Mouse (Mus musculus) right cerebral cortex, postnatal 25 days (tissue): ENCODE measurements around the gene Celsr1.

Experiments
- DNase-seq: peaks from one replicate; pipeline ENCODE4 v3.0.0; 2022

Celsr1 gene

DNA sequence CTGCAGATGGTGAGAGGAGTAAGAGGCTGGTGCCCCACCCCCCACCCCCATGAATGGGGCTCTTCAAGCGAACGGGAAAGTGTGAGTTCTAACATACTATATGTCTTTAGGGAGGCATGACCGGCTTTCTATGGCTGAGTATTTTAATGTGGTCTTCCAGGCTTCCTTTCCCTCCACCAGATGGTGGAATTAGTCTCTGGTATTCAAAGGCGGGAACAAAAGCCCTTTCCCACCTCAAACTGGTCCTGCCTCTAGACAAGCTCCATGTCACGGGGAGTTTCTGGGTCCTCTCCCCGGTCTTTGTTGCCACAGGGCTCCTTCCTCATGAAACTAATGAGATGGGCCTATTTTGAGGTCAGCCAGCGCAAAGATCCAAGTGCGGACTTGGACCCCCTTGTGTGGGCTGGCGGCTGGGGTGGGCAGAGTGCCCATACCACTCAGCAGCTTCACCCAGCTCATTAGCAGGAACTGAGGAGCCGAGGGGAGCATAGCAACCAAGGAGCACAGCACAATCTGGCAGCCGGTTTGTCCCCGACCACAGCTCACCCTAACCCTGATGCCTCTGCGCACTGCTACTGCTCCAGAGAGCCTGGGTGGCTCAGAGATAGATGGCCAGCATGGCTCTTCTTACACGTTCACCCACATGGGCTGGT is 39.5 kb downstream of the Celsr1 start:
- peak; percentile 23 for DNase-seq

GRCm38 (mm10) chr15:85993386-85993785 is 40.2 kb downstream of the Celsr1 start:
- DNase-seq, result no peak

DNA sequence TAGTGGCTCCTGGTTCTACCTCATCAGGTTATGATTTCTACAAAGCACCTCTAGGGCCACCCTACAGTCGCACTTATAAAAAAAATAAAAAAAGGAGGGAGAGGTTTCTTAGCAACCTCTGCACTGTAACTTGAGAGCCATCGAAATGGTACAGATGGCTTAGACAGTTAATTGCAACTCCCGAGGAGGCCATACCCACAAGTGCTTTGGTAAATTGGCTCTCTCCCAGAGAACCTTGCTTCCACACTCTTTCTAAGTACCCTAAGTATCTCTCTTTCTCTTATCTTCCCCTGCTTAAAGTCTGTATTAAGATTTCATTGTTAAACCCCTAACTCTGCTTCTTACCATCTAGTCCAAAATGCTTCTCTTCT is 41.5 kb downstream of the Celsr1 start:
- DNase-seq, result no peak

DNA sequence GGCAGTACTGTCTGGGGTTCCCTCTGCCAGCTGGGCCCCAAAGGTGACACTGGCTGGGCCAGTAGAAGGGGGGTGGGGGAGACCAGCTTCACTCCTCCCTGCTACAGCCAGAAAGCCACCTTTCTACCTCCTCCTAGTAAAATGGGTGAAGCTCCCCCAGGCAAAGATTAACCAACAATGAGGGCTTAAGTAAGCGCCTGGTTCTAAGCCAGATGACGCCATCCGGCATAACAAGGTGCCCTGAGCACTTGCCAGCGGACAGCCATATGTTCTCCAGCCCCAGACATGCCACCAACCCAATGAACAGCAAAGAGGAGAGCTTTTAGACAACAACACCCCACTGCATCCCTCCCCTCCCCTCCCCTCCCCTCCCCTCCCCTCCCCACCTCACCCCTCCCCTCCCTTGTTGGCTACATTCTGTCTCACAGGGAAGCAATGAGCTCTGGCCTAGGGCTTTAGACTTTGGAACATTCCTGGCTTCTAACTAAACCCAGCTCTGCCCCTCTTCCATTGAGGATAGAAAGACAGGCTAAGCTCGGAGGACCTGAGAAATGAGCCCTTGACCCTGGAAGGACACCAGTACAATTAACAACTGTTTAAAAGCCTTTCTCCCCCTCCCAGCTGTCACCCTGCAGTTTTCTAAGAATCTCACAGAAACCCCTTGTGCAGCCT is 42.0 kb downstream of the Celsr1 start:
- DNase-seq, result no peak

GRCm38 (mm10) chr15:85990696-85991443 is 42.7 kb downstream of the Celsr1 start:
- DNase-seq, result no peak

- no peak for DNase-seq
Observed at GRCm38 (mm10) chr15:85987896-85988295, 45.7 kb downstream of the Celsr1 start.

DNA sequence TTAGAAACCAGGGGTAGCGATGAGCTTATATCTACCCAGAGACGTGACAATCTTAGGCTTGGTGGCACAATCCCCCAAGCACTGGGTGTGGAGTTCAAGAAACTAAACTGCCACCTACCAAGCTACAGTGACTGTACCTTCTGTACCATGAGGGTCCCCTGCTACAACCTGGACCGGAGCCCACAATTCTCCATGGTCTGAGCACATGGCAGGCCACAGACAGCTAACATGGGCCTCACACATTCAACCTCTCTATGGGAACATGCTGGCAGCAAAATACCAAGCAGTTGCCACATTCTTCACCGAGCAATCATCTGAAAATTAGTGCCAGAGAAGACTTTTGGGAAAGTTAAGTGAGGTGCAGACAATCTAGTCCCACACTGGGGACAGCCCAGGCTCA is 47.4 kb downstream of the Celsr1 start:
- no peak for DNase-seq

- DNase-seq, result no peak
Observed at GRCm38 (mm10) chr15:85985601-85986000, 48.0 kb downstream of the Celsr1 start.

DNA sequence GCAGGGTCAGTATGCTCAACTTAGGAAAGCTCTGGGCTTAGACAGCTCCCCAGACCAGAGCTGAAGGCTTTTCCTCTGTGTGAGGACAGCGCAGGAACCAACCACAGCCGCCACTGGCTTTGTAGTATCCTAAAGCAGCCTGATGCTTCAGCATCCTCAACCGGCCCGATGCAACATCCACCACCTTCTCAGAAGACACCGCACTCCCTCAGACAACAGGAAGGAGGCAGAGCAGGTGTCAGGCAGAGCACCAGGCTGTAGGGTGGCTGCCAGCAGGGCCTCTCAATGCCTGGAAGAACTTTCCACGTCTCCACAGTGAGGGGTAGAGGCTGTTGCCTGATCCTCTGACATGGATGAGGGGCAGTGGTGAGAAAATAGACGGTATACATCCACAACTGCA is 50.4 kb downstream of the Celsr1 start:
- no peak for DNase-seq

GRCm38 (mm10) chr15:85982416-85982775 is 51.2 kb downstream of the Celsr1 start:
- no peak for DNase-seq

DNA sequence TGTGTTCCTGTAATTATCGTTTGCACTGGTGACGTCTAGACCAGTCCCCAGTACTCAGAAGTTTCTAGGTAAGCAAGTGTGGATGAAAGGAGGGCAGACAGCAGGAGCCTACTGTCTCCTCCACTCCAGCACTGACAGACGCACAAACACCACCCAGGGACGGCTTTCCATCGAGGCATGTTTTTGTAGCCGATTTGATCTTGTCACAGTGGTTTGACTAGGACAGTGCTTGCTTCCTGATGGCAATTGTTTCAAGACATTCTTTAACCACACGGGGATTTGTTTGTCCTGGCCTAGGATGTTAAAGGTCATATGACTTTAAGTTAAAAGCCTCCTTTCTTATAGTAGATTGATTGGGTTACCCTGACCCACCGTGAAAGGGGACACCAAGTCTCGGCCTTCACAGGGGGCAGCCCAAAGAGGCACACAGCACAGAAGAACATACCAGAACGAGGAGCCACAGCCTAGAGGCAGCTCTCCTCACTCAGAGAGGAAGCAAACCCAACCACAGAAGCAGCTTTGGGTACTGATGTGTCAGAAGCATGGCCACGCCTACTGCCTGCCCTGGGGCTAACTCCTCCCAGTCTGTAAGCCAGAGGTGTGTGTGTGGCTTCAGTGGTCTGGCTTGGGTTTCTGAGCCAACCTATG is 51.7 kb downstream of the Celsr1 start:
- no peak for DNase-seq

- DNase-seq, result no peak
Observed at GRCm38 (mm10) chr15:85977086-85977485, 56.5 kb downstream of the Celsr1 start.

- DNase-seq, result peak; percentile 15
Observed at GRCm38 (mm10) chr15:85975746-85976145, 57.8 kb downstream of the Celsr1 start.

DNA sequence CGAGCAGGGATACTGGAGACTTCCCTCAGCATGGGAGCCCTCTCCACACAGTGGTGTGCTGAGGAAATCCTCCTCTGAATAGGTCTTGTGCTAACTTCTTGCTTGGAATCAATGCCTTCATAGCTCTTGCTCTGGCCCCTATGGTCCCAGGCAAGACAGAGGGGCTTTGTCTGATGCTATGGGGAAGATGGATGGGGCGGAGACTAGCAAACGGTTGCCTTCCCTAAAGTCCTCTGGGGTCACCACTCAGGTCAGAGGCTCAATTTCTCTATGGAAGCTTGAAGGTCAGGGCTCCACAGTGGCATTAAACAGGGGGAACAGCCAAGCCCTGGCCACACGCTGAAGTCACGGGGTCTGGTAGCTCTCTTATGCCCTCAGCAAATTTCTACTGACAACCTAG is 62.0 kb downstream of the Celsr1 start:
- DNase-seq, result no peak

DNA sequence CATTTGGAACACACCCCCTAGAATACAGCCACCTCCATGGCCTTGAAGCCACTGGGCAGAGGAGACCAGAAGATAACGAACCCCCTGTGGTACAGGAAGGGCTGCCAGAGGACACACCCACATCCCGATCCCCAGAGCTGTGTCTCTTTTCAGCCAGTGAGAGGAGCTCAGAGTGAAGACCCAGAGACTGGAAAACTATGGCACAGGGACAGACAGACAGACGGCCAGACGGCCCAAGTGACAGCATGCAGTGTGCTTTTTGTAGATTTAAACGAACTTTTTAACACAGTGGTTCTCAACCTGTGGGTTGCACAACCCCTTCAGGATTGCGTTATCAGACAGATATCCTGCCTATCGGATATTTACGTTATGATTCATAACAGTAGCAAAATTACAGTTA is 63.1 kb downstream of the Celsr1 start:
- DNase-seq, result no peak

GRCm38 (mm10) chr15:85969707-85970153 is 63.8 kb downstream of the Celsr1 start:
- DNase-seq, result no peak

DNA sequence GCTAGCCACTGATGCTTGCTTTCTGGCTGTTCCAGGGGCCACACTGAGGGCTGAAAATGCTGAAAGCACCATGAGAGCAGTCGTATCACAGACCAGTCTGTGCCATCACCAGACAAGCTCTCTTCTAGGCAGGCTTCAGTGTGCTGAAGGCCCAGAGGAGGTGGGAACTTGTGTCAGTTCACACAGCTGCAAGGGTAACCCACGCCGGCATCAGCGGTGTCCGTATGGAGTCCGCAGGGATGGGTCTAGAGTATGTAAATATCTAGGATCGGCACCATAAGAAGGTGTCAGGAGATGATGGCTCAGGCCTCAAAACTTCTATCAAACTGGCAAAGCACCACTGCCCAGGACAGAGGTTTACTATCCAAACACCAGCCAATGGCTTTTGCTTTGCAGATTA is 64.3 kb downstream of the Celsr1 start:
- no peak for DNase-seq

DNA sequence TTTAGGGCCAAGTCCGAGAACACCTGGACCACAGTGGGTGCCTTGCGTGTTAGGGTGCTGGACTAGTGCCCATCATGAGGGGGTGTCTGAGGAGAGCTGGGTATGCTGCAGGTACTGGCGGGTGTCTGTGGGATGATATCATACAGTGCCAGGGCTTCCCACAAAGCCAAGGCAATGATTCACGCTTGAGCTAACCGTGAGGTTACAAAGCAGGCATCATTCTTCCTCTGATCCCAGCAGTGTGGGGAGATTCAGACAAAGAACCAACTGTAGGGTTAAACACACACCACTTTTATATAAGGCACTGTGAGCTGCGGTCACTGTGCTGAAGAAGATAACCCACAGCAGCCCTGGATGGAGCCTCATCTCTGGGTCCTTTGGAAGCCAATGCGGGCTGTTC is 67.5 kb downstream of the Celsr1 start:
- DNase-seq, result no peak

DNA sequence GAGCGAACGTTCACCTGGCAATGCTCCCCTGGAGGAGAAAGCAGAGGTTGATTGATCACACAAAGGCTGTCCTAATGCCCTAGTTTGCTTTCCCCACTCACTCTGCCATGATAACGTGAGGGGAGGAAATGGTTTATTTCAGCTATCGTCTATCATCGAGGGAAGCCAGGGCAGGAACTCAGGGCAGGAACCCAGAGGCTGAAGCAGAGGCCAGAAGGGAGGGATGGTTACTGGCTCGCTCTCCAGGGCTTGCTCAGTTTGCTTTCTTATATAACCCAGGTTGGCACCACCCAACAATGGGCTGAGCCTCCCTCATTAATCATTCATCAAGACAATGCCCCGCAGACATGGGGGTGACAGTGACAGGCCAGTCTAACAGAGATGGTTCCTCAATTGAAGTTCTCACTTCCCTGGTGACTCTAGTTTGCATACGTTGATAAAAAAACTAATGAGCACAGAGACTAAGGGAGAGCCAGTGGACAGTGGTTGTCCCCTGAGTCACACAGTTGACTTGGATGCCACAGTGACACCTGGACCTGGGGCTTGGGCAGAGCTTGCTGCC is 70.2 kb downstream of the Celsr1 start:
- no peak for DNase-seq

- DNase-seq, result no peak
Observed at GRCm38 (mm10) chr15:85962691-85963090, 70.9 kb downstream of the Celsr1 start.

GRCm38 (mm10) chr15:85961651-85962050 is 71.9 kb downstream of the Celsr1 start:
- no peak for DNase-seq

GRCm38 (mm10) chr15:85961131-85961530 is 72.4 kb downstream of the Celsr1 start:
- DNase-seq, result no peak

DNA sequence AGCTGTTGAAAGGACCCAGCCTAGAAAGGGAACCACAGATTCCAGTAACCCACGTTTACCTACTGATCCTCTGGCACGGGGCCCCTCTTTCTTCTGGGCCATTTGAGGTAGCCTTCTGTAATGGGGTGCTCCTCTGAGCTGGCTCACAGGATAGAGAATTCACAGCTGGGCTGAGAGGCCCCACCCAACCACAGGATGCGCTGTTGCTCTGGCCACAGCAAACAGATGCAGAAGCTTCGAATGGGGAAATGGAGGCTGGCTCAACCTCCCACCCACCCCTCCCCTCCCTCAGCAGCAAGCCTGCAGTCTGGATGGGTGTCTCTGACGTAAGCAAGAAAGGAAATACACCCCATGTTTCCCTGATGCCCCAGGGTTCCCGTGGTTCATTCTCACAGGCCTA is 77.4 kb downstream of the Celsr1 start:
- DNase-seq, result no peak
